Mouse (Mus musculus) heart, adult 2 months (tissue): ENCODE measurements around the gene Irf8.
A peak's percentile ranks its signal among the peaks of the same experiment; 100 is the strongest.

ENCODE experiments used
- CTCF ChIP-seq: fragments of 200-600 bp; IDR thresholded peaks from 2 replicates; pipeline ENCODE4 v1.8.1; 2022; ENCODE audit warnings: antibody characterized with exemption, mild to moderate bottlenecking, moderate library complexity
- EP300 ChIP-seq: fragments of 200-500 bp; IDR thresholded peaks from 2 replicates; pipeline ENCODE4 v1.6.1; 2011; ENCODE audit warnings: low read depth, low read length, control low read depth; ENCODE audit not compliant: insufficient read depth
- POLR2A ChIP-seq: fragments of 200-500 bp; IDR thresholded peaks from 2 replicates; pipeline ENCODE4 v1.6.1; 2011; ENCODE audit warnings: mild to moderate bottlenecking, low read depth, low read length, control low read depth; ENCODE audit not compliant: insufficient read depth

DNA sequence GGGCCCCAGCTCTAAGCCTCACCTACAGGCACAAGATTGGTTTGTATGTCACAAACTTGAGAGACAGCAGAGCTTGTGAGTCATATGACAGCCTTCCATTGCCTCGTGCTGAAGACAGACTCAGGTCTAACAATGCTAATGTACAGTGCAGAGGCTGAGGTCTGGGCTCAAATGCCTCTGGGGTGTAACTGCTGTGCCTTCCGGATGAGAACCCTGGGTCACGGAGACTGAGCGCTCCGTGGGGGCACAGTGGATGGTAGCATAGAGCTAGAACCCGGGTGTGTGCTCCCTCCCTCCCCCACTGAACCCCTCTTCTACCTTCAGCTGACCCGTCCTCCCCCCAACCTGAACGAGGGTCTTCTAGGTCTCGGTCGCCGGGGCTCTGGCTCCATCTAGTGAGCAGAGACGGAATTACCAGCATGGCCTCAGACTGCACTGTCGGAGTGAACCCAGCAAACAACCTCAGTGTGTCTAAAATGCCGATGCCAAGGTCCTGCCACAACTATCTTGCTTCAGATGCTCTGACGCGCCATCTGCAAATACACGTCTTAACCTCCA lies 64.2 kb downstream of the Irf8 start:
- TF ChIP-seq POLR2A: no peak
- TF ChIP-seq EP300: no peak
- TF ChIP-seq CTCF: peak; percentile 82
